Mouse (Mus musculus): ENCODE results near the gene Ly6g6c.
A peak's percentile ranks its signal among the peaks of the same experiment; 100 is the strongest.

The Ly6g6c gene

GRCm38 (mm10) chr17:35057090-35057489, 8.1 kb upstream of the Ly6g6c start:
- no peak for DNase-seq (ENCODE audit: low spot score)

- no peak for DNase-seq (ENCODE audit: low spot score)
These were observed 6.9 kb upstream of the Ly6g6c start for GRCm38 (mm10) chr17:35058316-35058715.

- peak; percentile 74 for DNase-seq (ENCODE audit: low spot score)
These were observed 6.0 kb upstream of the Ly6g6c start, which contains the start of gene Ddah2 for GRCm38 (mm10) chr17:35058911-35059892. Gene Ddah2, plus strand, starts transcription at chr17:35059035.

GRCm38 (mm10) chr17:35060071-35060470, 5.1 kb upstream of the Ly6g6c start:
- no peak for DNase-seq (ENCODE audit: low spot score)

- no peak for DNase-seq (ENCODE audit: low spot score)
These were observed 4.4 kb upstream of the Ly6g6c start for GRCm38 (mm10) chr17:35060737-35061297.

GRCm38 (mm10) chr17:35061299-35061698, 3.9 kb upstream of the Ly6g6c start:
- no peak for DNase-seq (ENCODE audit: low spot score)

GRCm38 (mm10) chr17:35063466-35063865, 1.7 kb upstream of the Ly6g6c start:
- no peak for DNase-seq (ENCODE audit: low spot score)

- no peak for DNase-seq (ENCODE audit: low spot score)
These were observed 760 bp upstream of the Ly6g6c start for GRCm38 (mm10) chr17:35064378-35064877.

- no peak for DNase-seq (ENCODE audit: low spot score)
These were observed 896 bp downstream of the Ly6g6c start, which contains the start of gene Mpig6b for GRCm38 (mm10) chr17:35066084-35066483. Gene Mpig6b, minus strand, starts transcription at chr17:35066184.

GRCm38 (mm10) chr17:35068213-35068914, 3.2 kb downstream of the Ly6g6c start:
- DNase-seq (ENCODE audit: low spot score): no peak

- no peak for DNase-seq (ENCODE audit: low spot score)
These were observed 5.5 kb downstream of the Ly6g6c start for GRCm38 (mm10) chr17:35070556-35071229.

- no peak for DNase-seq (ENCODE audit: low spot score)
These were observed 6.3 kb downstream of the Ly6g6c start for GRCm38 (mm10) chr17:35071454-35071853.

GRCm38 (mm10) chr17:35074097-35074496, 8.9 kb downstream of the Ly6g6c start:
- DNase-seq (ENCODE audit: low spot score): no peak

- DNase-seq (ENCODE audit: low spot score): no peak
These were observed 11.5 kb downstream of the Ly6g6c start, which contains the start of gene Ly6g6e for GRCm38 (mm10) chr17:35076507-35077176. Gene Ly6g6e, plus strand, starts transcription at chr17:35076902.

GRCm38 (mm10) chr17:35077285-35077684, 12.1 kb downstream of the Ly6g6c start:
- DNase-seq (ENCODE audit: low spot score): no peak

GRCm38 (mm10) chr17:35077786-35078233, 12.6 kb downstream of the Ly6g6c start, which contains the start of gene Ly6g6d:
Gene Ly6g6d, minus strand, starts transcription at chr17:35078065.
- no peak for DNase-seq (ENCODE audit: low spot score)

- peak; percentile 50 for DNase-seq (ENCODE audit: low spot score)
These were observed 14.6 kb downstream of the Ly6g6c start for GRCm38 (mm10) chr17:35079778-35080177.

- no peak for DNase-seq (ENCODE audit: low spot score)
These were observed 15.1 kb downstream of the Ly6g6c start for GRCm38 (mm10) chr17:35080248-35080647.

- no peak for DNase-seq (ENCODE audit: low spot score)
These were observed 15.5 kb downstream of the Ly6g6c start for GRCm38 (mm10) chr17:35080710-35081109.

- DNase-seq (ENCODE audit: low spot score): no peak
These were observed 17.8 kb downstream of the Ly6g6c start for GRCm38 (mm10) chr17:35082841-35083576.

Measured in spleen, adult 12 weeks (tissue).